Mouse (Mus musculus): ENCODE results near the gene Shroom3. TPM values are rescaled to one million over a fixed set of nuclear protein-coding genes. Genes with fewer than 3 reads are reported as not detected.

The Shroom3 gene
- total RNA-seq, 2 experiments from 2014 or later = not detected

DNA sequence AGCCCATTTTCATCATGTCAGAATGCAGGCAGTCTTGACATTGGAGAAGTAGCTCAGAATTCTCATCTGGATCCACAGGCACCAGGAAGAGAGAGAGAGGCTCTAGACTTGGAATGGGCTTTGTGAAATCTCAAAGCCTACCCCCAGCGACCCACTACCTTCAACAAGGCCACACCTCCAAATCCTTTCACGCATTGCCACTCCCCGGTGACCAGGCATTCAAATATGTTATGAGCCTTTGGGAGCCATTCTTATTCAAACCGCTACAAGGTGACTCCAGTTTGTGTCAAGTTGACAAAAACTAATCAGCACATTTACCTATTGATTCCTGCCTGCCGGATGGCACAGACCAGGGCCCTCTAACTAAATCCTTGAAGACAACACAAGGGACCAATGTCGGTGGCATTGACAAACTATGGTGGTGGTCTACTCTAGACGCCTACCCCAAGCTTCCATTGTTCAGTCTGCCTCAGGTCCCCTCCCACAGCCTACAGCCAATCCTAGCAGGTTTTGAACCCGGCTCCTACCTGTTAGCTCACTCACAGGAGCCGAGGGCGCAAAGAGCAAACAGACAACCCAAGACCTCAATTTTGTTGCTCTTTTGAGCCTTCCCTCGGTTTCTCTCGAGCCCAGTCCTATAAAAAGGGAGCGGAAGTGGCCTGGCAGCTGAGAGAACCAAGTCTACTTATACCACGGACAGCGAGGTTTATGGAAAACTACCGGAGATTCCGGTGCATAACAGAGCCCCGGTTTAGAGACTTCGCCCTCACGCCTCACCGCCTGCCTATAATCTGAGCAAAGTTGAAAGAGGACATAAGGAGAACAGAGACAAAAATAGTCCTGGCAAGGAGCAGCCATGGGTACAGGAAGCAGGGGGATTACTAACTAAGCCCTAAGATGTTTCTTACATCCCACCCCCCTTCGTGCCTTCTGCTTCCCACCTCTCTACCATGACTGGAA, 303.7 kb downstream of the Shroom3 start:
- ATAC-seq (replicated peaks; ENCODE audit: low FRiP score, poor library complexity, severe bottlenecking) = no peak

DNA sequence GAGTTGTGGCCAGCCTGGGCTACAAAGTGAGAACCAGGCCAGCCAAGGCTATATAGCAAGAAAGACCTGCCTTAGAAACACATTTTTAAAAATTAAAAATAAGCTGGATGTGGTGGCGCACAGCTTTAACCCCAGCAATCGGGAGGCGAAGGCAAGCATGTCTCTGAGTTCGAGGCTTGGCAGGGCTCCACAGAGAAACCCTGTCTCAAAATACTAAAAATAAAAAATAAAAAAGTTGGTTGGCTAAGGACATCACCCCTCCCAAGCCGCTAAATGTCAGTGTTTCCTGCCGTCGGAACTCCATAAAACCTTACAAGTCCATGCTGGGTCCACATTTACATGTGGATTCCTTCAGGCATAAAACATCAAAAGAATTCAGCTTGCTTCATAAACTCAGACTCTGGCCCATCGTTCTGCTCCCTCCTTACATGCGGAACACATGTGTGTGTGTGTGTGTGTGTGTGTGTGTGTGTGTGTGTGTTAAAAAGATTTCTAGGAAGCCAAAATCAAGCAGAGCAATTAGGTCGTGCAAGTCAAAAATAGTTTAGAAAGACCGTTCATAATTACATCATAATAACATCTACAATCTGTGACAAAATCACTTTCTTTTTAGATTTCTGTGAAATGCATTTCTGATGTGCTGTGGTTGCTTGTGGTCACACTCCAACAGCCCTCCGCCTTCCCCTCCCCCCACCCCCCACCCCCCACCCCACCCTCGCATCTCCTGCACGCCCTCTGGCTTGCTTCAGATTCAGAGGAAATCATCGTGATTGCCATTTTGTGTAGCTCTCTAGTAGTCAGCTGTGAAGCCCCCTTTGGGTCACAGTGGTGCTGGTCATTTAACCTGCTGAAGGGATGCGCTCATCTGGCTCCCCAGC, 304.9 kb downstream of the Shroom3 start:
- ATAC-seq (replicated peaks; ENCODE audit: low FRiP score, poor library complexity, severe bottlenecking) = no peak

DNA sequence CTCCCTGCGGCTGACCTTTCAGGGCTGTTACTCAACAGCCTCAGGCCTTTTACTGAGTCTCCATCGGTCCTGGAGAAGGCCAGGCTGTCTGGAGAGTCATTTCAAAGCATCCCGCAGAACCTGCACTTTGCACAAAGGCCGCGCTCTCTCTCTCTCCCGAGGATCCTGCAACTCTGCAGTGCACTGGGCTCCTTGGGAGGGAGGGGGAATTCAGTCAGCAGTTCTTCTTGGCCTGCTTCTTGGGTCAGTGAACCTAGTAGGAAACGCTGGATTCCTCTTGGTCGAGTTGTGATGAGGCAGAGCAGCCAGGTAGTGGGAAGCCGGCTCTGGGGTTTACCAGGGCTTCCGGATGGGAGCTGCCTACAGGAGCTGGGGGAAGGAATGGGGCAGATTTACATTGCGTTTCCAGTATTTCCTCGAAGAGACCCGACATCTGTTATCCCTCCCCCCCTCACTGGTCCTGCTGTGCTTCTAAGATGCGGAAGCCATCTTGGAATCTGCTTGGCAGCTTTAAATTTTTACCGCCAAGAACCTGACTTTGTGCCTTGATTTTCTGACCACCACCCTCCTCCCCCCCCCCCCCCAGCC, 305.6 kb downstream of the Shroom3 start:
- no peak for ATAC-seq (replicated peaks; ENCODE audit: low FRiP score, poor library complexity, severe bottlenecking)

- no peak for ATAC-seq (replicated peaks; ENCODE audit: low FRiP score, poor library complexity, severe bottlenecking)
These were observed 308.9 kb downstream of the Shroom3 start for GRCm38 (mm10) chr5:92992106-92992505.

- no peak for ATAC-seq (replicated peaks; ENCODE audit: low FRiP score, poor library complexity, severe bottlenecking)
These were observed 311.1 kb downstream of the Shroom3 start for GRCm38 (mm10) chr5:92994309-92994708.

DNA sequence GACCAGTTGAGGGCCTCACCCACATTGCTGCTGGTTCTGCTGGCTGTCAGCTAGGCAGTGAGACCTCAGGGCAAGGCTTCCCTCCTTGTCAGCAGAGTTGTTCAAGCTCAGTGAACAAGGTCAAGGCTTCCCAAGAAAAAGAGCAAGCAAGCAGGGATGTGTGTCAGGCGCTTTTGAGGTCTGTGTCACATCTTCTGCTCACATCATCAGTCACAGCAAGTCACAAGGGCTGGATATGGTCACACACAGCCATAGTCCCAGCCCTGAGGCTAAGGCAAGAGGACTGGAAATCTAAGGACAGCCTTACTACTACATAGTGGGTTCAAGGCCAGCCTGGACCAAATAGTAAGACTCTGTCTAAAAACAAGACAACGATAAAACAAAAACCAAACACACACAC, 311.6 kb downstream of the Shroom3 start:
- no peak for ATAC-seq (replicated peaks; ENCODE audit: low FRiP score, poor library complexity, severe bottlenecking)

DNA sequence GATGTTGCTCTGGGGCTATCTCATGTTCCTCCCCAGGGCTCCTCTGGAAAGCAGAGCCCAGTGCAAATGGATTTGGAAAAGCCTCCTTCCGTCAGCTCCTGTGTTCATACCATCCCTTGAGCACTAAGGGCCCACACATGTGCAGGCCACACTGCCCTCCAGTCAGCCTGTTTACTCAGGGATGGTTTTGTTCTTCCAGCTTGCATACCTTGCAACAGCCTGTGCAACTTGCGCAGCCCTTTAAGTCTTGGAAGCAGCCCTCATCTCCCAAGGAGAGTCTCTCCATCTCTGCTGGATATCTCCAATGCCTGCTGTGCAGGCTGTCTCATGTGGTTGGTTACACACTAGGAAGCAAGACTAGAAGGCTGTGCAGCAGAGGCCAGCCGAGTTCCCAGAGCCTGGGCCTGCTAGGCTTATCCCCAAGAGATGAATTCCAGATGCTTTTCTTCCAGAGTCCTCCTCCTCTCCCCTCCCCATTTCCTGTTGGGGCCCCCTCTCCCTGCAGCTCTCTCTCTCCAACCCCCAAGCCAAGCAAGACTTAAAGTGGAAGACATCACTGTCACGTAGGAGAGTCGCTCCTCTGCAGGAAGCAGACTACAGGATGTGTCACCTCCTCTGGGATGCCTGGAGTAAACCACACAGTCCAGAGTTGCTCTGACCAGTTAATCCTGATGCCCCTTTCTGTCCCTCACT, 314.3 kb downstream of the Shroom3 start:
- ATAC-seq (replicated peaks; ENCODE audit: low FRiP score, poor library complexity, severe bottlenecking) = no peak

GRCm38 (mm10) chr5:92998494-92999016, 315.3 kb downstream of the Shroom3 start:
- no peak for ATAC-seq (replicated peaks; ENCODE audit: low FRiP score, poor library complexity, severe bottlenecking)

DNA sequence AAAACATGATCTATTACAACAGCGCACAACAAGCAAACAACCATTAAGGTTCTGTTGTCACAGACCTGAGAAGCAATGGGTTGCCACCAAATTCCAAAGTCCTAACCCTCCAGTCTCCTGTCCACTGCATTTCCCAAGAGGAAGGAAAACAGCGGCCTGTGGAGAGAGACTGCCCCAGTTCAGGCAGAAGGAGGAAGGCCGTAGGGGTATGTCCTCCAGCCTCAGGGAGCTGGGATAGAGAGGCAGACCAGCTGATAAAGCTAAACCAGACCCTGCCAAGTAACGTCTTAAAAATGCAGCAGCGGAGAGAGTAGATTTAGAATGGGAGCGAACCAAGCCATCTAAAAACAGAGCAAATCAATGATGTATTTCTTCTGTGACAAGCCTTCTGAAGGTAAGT, 316.8 kb downstream of the Shroom3 start:
- ATAC-seq (replicated peaks; ENCODE audit: low FRiP score, poor library complexity, severe bottlenecking) = no peak

DNA sequence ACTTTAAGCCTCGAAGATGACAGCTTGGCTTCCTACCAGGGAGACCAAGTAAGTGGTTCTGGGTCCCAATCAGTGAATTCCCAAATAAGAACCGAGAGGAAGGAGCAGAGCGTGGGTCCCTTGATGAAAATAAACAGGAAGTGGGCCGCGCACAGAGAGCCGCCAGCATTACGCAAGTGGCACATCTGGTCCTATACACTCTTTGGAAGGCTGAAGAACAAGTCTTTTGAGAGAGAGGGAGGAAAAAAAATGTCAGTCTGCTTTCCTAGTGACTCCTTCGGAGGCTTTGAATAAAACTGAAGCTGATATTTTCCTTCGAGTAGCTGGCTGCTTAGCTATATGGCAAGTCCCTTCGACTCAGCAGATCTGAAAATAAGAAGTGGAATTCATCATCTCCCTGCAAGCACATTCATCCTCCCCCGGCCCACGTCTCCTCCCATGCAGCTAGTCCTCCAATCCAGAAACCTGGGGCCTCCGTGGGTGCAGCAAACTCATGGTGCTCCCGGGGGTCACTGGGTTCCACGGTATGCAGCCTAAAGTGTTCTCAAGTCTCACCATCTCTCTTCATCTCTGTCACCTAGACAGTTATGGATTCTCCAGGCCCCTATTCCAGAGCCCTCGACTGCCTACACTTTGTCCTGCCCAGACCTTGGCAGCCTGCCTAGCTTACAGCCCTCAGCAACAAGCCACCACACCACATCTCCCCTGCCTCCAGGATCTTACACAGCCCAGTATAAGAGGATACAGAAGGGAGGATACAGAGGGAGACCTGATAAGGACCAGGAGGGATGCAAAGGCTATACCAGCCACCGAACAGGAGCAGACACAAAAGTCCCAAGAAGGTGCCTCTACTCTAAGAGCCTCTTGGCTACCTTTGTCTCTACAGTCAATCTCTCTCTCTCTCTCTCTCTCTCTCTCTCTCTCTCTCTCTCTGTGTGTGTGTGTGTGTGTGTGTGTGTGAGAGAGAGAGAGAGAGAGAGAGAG, 317.8 kb downstream of the Shroom3 start:
- ATAC-seq (replicated peaks; ENCODE audit: low FRiP score, poor library complexity, severe bottlenecking) = no peak

DNA sequence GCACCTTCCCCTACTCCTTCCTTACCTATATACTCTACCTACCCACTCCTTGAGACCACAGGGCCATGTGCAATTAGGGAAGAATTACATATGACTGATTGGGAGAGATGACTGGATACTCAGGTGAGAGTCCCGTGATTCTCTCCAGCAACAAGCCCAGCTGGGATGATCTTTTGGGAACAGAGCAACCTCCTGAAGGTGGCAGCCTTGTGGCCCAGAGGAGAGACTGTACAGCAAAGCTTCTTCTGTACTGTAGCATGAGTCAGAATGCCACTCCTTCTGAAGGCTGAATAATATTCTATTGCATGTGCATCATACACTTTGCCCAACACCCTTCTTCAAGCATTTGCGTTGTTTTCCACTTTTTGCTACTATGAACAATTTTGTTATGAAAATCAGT, 319.4 kb downstream of the Shroom3 start:
- no peak for ATAC-seq (replicated peaks; ENCODE audit: low FRiP score, poor library complexity, severe bottlenecking)

GRCm38 (mm10) chr5:93005229-93005814, 322.1 kb downstream of the Shroom3 start:
- no peak for ATAC-seq (replicated peaks; ENCODE audit: low FRiP score, poor library complexity, severe bottlenecking)

- ATAC-seq (replicated peaks; ENCODE audit: low FRiP score, poor library complexity, severe bottlenecking) = no peak
These were observed 322.6 kb downstream of the Shroom3 start for GRCm38 (mm10) chr5:93005815-93006341.

- no peak for ATAC-seq (replicated peaks; ENCODE audit: low FRiP score, poor library complexity, severe bottlenecking)
These were observed 325.0 kb downstream of the Shroom3 start for GRCm38 (mm10) chr5:93008256-93008655.
